Mouse (Mus musculus): ENCODE data around the gene Samd10. TPM values are rescaled to one million over a fixed set of nuclear protein-coding genes. Genes with fewer than 3 reads are reported as not detected.

The Samd10 gene
- 52.0 and 58.5 TPM in 2 replicates for polyA plus RNA-seq (2014; fragmentation: Nextera tagmentation; extraction: Ambion mirVana)

DNA sequence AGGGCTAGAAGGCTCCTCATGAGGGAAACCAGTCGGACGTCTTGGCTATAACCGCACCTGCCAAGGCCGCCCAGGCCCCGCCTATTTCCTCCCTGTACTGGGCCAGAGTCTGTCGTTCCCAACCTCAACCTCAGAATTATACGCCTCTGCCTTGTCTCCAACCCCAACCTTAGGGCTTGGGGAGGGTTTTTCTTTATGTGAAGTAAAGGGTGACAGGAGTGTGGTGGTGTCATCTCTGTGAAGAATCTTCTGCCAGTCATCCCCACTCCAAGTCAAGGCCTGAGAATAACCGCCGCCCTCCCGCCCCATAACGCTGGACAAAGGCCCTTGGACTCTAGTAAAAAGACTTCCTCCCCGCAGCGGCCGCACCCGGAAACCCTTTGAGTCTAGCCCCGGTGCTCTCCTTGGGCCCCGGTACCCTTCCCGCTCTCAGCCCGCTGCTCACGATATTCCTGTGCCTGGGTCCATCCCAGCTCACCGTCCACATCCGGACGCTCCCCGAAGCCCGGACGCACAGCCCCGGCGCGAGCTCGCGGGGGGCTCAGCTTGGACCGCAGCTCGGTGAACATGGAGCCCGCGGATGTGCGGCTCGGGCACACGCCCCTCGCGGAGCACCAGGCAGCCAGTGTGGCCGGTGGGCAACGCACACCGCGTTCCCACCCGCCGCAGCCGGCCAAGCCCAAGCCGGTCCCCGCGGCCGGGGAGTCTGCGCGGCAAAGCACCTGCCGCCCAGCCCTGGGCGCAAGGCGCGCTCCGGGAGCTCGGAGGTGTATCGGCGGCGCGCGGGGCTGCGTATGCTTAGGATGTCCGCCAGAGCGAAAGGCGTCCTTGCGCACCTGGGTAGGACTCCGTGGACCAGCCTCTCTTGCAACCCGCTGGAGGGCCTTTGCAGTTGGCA, at the start of gene Samd10:
Samd10 (minus strand) TSS at position 759 of the 898 bp plus-strand sequence.
- peak within 1 kb of the TSS; percentile 95 for H3K9ac ChIP-seq (ENCODE audit: low read length)
- peak within 1 kb of the TSS; percentile 74 for H3K27ac ChIP-seq (ENCODE audit: low read depth, low read length)
- H3K4me1 ChIP-seq (replicated peaks; ENCODE audit: control insufficient read depth, insufficient read depth, low read length) = peaks cover 10% of the 10 kb centered on the region; the same call in 1 of the 2 replicates
- H3K36me3 ChIP-seq (ENCODE audit: control insufficient read depth, insufficient read depth, low read length) = no peaks in the 10 kb centered on the region; the same call in 1 of the 2 replicates
- 1% methylated on average over 71 of the region's 71 CpGs for WGBS
- H3K27me3 ChIP-seq (ENCODE audit: control insufficient read depth, insufficient read depth, low read length) = no peaks in the 10 kb centered on the region
- peak; percentile 24 for ATAC-seq (replicated peaks; ENCODE audit: low FRiP score)
- peak; percentile 85 for DNase-seq (ENCODE audit: low spot score)
- H3K4me2 ChIP-seq (ENCODE audit: low read depth, low read length, severe bottlenecking) = peak within 1 kb of the TSS; percentile 92
- peak within 1 kb of the TSS; percentile 66 for H3K4me3 ChIP-seq (ENCODE audit: low read depth, low read length)
- no peaks in the 10 kb centered on the region for H3K9me3 ChIP-seq (ENCODE audit: control insufficient read depth, low read length)

DNA sequence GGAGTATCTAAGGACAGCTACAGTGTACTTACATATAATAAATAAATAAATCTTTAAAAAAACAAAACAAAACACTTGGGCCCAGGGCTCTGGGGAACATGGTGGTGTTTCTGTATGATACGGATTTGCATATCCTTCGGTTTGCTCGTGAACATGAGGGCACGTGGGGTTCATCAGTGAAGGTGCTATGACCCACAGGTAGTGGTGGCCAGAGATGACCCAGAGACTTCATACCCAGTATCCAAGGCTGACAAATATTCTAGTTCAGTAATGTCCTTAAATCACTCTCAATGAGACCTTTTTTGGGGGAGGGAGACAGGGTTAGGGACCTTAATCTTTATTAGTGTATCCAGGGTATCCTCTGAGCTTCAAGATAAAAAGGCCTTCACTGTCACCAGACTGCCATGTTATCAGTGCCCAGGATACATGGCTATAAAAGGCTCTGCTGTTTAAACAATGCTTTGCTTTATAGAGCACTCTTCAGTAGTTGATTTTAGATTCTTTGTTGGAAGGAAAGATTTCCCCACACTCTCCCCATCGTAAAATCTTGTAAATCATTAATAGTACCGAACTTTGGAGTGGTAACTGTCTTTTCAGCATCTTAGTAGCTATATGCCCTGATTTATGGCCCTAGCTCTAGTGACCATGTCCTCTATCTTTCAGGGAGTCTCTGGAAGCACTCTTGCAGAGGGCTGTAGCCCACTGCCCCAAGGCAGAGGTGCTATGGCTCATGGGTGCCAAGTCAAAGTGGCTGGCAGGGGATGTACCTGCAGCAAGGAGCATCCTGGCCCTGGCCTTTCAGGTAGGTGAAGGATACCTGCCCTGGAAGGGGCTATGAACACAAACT, 47.8 kb upstream of the Samd10 start:
- H3K4me1 ChIP-seq (replicated peaks; ENCODE audit: control insufficient read depth, insufficient read depth, low read length) = no peaks in the 10 kb centered on the region
- ATAC-seq (replicated peaks; ENCODE audit: low FRiP score) = no peak
- no peak overlapping the region for H3K4me3 ChIP-seq (ENCODE audit: low read depth, low read length)
- H3K27ac ChIP-seq (ENCODE audit: low read depth, low read length) = no peak overlapping the region
- no peak overlapping the region for H3K4me2 ChIP-seq (ENCODE audit: low read depth, low read length, severe bottlenecking)
- DNase-seq (ENCODE audit: low spot score) = no peak
- H3K9ac ChIP-seq (ENCODE audit: low read length) = no peak overlapping the region
- peaks cover 22% of the 10 kb centered on the region; the same call in 1 of the 2 replicates for H3K36me3 ChIP-seq (ENCODE audit: control insufficient read depth, insufficient read depth, low read length)
- 96% methylated on average over 6 of the region's 6 CpGs for WGBS
- no peaks in the 10 kb centered on the region for H3K9me3 ChIP-seq (ENCODE audit: control insufficient read depth, low read length)
- H3K27me3 ChIP-seq (ENCODE audit: control insufficient read depth, insufficient read depth, low read length) = no peaks in the 10 kb centered on the region

DNA sequence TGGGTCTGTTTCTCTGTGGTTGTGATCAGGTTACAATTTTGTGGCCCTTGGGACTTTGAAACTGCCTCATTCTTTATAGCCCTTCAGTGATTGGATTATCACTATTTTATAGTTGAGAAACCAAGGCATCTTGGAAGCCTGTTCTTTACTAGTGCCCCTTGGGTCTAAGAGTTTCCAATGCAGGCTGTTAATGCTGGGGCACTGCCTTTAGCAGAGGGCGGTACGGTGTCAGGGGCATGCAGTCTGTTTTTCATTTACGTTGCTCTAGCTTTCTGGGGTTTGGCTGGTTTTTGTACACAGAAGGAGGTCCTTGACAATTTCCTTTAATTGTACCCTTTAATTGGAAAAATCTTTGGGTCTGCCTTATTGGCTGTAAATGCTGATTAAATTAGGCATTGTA, 46.7 kb upstream of the Samd10 start:
- Histone ChIP-seq H3K9me3 (ENCODE audit: control insufficient read depth, low read length) (no peaks in the 10 kb centered on the region), H3K27ac (ENCODE audit: low read depth, low read length) (no peak overlapping the region), H3K4me3 (ENCODE audit: low read depth, low read length) (no peak overlapping the region), H3K9ac (ENCODE audit: low read length) (no peak overlapping the region), H3K36me3 (ENCODE audit: control insufficient read depth, insufficient read depth, low read length) (peaks cover 24% of the 10 kb centered on the region; the same call in 1 of the 2 replicates), H3K4me2 (ENCODE audit: low read depth, low read length, severe bottlenecking) (no peak overlapping the region), H3K4me1 (replicated peaks; ENCODE audit: control insufficient read depth, insufficient read depth, low read length) (no peaks in the 10 kb centered on the region), H3K27me3 (ENCODE audit: control insufficient read depth, insufficient read depth, low read length) (no peaks in the 10 kb centered on the region)
- 77% methylated on average over 3 of the region's 3 CpGs for WGBS
- no peak for ATAC-seq (replicated peaks; ENCODE audit: low FRiP score)
- DNase-seq (ENCODE audit: low spot score) = no peak

- ATAC-seq (replicated peaks; ENCODE audit: low FRiP score) (no peak), DNase-seq (ENCODE audit: low spot score) (peak; percentile 64)
- H3K4me1 ChIP-seq (replicated peaks; ENCODE audit: control insufficient read depth, insufficient read depth, low read length) = no peaks in the 10 kb centered on the region
- no peak overlapping the region for H3K4me2 ChIP-seq (ENCODE audit: low read depth, low read length, severe bottlenecking)
- H3K27me3 ChIP-seq (ENCODE audit: control insufficient read depth, insufficient read depth, low read length) = no peaks in the 10 kb centered on the region
- 89% methylated on average over 2 of the region's 2 CpGs for WGBS
- no peak overlapping the region for H3K27ac ChIP-seq (ENCODE audit: low read depth, low read length)
- H3K36me3 ChIP-seq (ENCODE audit: control insufficient read depth, insufficient read depth, low read length) = peaks cover 21% of the 10 kb centered on the region; the same call in 1 of the 2 replicates
- H3K9me3 ChIP-seq (ENCODE audit: control insufficient read depth, low read length) = no peaks in the 10 kb centered on the region
- H3K9ac ChIP-seq (ENCODE audit: low read length) = no peak overlapping the region
- H3K4me3 ChIP-seq (ENCODE audit: low read depth, low read length) = no peak overlapping the region
Observed at GRCm38 (mm10) chr2:181644361-181644760, 45.3 kb upstream of the Samd10 start.

GRCm38 (mm10) chr2:181635865-181636264, 36.9 kb upstream of the Samd10 start:
- WGBS = 93% methylated on average over 3 of the region's 3 CpGs
- H3K4me3 ChIP-seq (ENCODE audit: low read depth, low read length) = no peak overlapping the region
- H3K27me3 ChIP-seq (ENCODE audit: control insufficient read depth, insufficient read depth, low read length) = no peaks in the 10 kb centered on the region

DNA sequence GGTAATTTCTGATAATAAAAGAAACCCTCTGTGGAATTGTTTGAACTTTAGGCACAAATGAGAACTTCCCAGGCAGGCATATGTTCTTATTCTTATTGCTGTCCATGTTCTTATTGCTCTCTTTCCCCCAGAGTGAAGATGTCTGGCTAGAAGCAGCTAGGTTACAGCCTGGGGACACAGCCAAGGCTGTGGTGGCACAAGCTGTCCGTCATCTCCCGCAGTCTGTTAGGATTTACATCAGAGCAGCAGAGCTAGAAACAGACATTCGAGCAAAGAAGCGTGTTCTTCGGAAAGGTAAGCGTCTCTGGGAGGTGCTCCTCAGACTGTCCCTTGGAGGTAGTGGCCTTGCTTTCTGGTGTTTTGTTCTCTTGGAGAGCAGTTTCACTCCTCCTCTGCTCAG, 33.6 kb upstream of the Samd10 start:
- ATAC-seq (replicated peaks; ENCODE audit: low FRiP score) = no peak
- peaks cover 8% of the 10 kb centered on the region; the same call in 1 of the 2 replicates for H3K36me3 ChIP-seq (ENCODE audit: control insufficient read depth, insufficient read depth, low read length)

More at GRCm38 (mm10) chr2:181635865-181636264, 36.9 kb upstream of the Samd10 start:
- DNase-seq (ENCODE audit: low spot score) = no peak
- H3K4me1 ChIP-seq (replicated peaks; ENCODE audit: control insufficient read depth, insufficient read depth, low read length) = no peaks in the 10 kb centered on the region
- H3K27ac ChIP-seq (ENCODE audit: low read depth, low read length) = no peak overlapping the region
- no peaks in the 10 kb centered on the region for H3K9me3 ChIP-seq (ENCODE audit: control insufficient read depth, low read length)
- ATAC-seq (replicated peaks; ENCODE audit: low FRiP score) = no peak
- H3K9ac ChIP-seq (ENCODE audit: low read length) = no peak overlapping the region
- H3K36me3 ChIP-seq (ENCODE audit: control insufficient read depth, insufficient read depth, low read length) = peaks cover 14% of the 10 kb centered on the region; the same call in 1 of the 2 replicates
- no peak overlapping the region for H3K4me2 ChIP-seq (ENCODE audit: low read depth, low read length, severe bottlenecking)

GRCm38 (mm10) chr2:181628471-181628870, 29.5 kb upstream of the Samd10 start:
- no peak for ATAC-seq (replicated peaks; ENCODE audit: low FRiP score)
- peaks cover 3% of the 10 kb centered on the region; the same call in 1 of the 2 replicates for H3K36me3 ChIP-seq (ENCODE audit: control insufficient read depth, insufficient read depth, low read length)

More for the DNA sequence above, 33.6 kb upstream of the Samd10 start:
- Histone ChIP-seq H3K4me3 (ENCODE audit: low read depth, low read length) (no peak overlapping the region), H3K4me1 (replicated peaks; ENCODE audit: control insufficient read depth, insufficient read depth, low read length) (no peaks in the 10 kb centered on the region), H3K4me2 (ENCODE audit: low read depth, low read length, severe bottlenecking) (no peak overlapping the region), H3K27me3 (ENCODE audit: control insufficient read depth, insufficient read depth, low read length) (no peaks in the 10 kb centered on the region), H3K9me3 (ENCODE audit: control insufficient read depth, low read length) (no peaks in the 10 kb centered on the region), H3K27ac (ENCODE audit: low read depth, low read length) (no peak overlapping the region), H3K9ac (ENCODE audit: low read length) (no peak overlapping the region)
- 94% methylated on average over 6 of the region's 6 CpGs for WGBS
- DNase-seq (ENCODE audit: low spot score) = no peak

DNA sequence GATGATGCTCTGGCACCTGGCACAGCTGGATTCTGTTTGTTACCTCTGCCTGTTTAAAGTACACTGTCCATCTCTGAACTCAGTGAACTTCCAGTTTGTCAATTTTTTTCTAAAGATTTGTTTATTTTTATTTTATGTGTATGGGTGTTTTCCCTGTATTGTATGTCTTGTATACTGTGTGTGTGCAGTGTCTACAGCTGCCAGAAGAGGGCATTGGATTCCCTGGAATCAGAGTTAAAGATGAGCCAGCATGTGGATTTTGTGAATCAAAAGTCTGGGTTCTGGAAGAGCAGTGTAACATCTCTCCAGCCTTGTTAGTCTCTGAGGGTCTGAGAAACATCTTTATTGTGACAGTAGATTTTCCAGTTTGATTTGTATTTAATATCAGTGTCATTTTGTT, 24.4 kb upstream of the Samd10 start:
- Histone ChIP-seq H3K4me3 (ENCODE audit: low read depth, low read length) (no peak overlapping the region), H3K4me1 (replicated peaks; ENCODE audit: control insufficient read depth, insufficient read depth, low read length) (no peaks in the 10 kb centered on the region), H3K4me2 (ENCODE audit: low read depth, low read length, severe bottlenecking) (no peak overlapping the region), H3K27ac (ENCODE audit: low read depth, low read length) (no peak overlapping the region), H3K9ac (ENCODE audit: low read length) (no peak overlapping the region), H3K36me3 (ENCODE audit: control insufficient read depth, insufficient read depth, low read length) (peaks cover 7% of the 10 kb centered on the region; the same call in 1 of the 2 replicates), H3K9me3 (ENCODE audit: control insufficient read depth, low read length) (no peaks in the 10 kb centered on the region), H3K27me3 (ENCODE audit: control insufficient read depth, insufficient read depth, low read length) (no peaks in the 10 kb centered on the region)
- no peak for ATAC-seq (replicated peaks; ENCODE audit: low FRiP score)
- no peak for DNase-seq (ENCODE audit: low spot score)

More at GRCm38 (mm10) chr2:181628471-181628870, 29.5 kb upstream of the Samd10 start:
- Histone ChIP-seq H3K27me3 (ENCODE audit: control insufficient read depth, insufficient read depth, low read length) (no peaks in the 10 kb centered on the region), H3K4me1 (replicated peaks; ENCODE audit: control insufficient read depth, insufficient read depth, low read length) (no peaks in the 10 kb centered on the region), H3K9me3 (ENCODE audit: control insufficient read depth, low read length) (no peaks in the 10 kb centered on the region), H3K9ac (ENCODE audit: low read length) (no peak overlapping the region), H3K4me2 (ENCODE audit: low read depth, low read length, severe bottlenecking) (no peak overlapping the region), H3K4me3 (ENCODE audit: low read depth, low read length) (no peak overlapping the region), H3K27ac (ENCODE audit: low read depth, low read length) (no peak overlapping the region)
- no peak for DNase-seq (ENCODE audit: low spot score)
